Mouse (Mus musculus): ENCODE results near the gene Olfr181. TPM values are rescaled to one million over a fixed set of nuclear protein-coding genes. Genes with fewer than 3 reads are reported as not detected.

Gene Olfr181
- not detected for polyA plus RNA-seq (2012; fragmentation: generic; extraction: Trizol)

DNA sequence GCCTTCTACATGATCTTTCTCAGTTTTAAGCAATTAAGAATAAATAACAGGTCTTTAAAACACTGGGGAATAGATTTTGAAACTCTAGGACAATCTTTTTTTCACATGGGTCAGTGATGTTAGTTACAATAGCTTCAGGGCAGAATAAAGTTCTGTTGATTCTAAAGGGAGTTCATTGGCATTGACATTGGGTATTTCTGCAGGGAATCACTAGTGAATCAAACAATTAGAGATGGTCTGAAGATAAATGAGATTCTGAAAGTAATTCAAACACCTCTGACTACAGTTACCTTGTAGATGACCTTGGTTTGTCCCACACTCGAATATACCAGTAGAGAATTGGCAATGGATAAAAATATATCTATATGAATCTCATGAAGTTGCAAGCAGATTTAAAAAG lies at the start of gene Olfr181:
Gene Olfr181 (minus strand): TSS at position 101 of the 400 bp plus-strand sequence.

DNA sequence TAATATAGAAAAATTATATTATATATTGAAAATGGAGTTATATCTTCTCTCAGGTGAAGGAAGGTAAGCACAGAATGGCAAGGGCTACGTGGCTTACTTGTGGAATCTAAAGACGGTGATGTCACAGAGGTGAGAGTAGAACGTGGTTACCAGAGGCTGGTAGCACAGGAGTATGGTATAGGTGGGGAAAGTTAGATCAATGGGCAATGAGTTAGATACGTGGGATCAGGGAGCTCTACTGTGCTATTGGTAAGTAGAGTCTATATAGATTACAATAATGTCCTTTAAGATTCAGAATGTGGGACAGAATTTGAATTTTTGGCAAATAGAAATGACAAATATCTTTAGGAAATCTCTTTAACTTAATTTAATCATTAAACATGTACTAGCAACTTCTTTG lies 737 bp upstream of the Olfr181 start, which contains the start of gene Olfr180:
Gene Olfr180 (minus strand): TSS at position 101 of the 400 bp plus-strand sequence.

DNA sequence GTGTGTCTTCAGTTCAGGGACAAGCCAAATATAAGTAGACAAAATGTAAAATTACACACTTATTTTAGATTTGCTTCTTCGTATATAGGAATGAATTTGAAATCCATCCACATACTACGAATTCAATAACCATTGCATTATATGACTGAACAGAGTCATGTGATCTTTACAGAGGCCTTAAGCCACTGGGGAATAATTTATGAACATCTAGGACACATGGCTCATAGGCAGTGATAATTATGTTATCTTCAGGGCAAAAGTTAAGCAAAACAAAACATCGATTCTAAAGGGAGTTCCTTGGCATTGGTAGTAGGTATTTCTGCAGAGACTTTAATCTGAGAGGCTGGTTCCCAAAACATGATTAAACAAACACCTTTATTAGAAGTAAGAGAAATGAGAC lies 36.6 kb downstream of the Olfr181 start, which contains the start of gene Olfr178:
Gene Olfr178 (minus strand): TSS at position 101 of the 400 bp plus-strand sequence.

Other genes with a start within 250 kb of the Olfr181 start
- not detected for gene Gpr15, start 209.7 kb downstream of the Olfr181 start, polyA plus RNA-seq (2012; fragmentation: generic; extraction: Trizol)
- 10 to 100 TPM in 1 of 2 experiments, 1 to 10 TPM in 1; 5.2 to 29.0 TPM for gene Cldnd1, start 200.8 kb downstream of the Olfr181 start, polyA plus RNA-seq (2012; fragmentation: generic; extraction: Trizol)
- gene Olfr172, start 165.6 kb downstream of the Olfr181 start, polyA plus RNA-seq (2012; fragmentation: generic; extraction: Trizol), result not detected
- gene Olfr173, start 128.5 kb downstream of the Olfr181 start, polyA plus RNA-seq (2012; fragmentation: generic; extraction: Trizol), result under 1 TPM in 1 of 2 experiments, not detected in 1; 0.01 TPM
- gene Olfr175-ps1, start 102.0 kb downstream of the Olfr181 start, polyA plus RNA-seq (2012; fragmentation: generic; extraction: Trizol), result not detected
- gene Olfr177, start 54.0 kb downstream of the Olfr181 start, polyA plus RNA-seq (2012; fragmentation: generic; extraction: Trizol), result not detected
- not detected for gene Olfr178, start 36.7 kb downstream of the Olfr181 start, polyA plus RNA-seq (2012; fragmentation: generic; extraction: Trizol)
- gene Olfr180, start 637 bp upstream of the Olfr181 start, polyA plus RNA-seq (2012; fragmentation: generic; extraction: Trizol), result not detected
- not detected for gene Olfr183, start 66.6 kb upstream of the Olfr181 start, polyA plus RNA-seq (2012; fragmentation: generic; extraction: Trizol)
- not detected for gene Olfr186, start 101.5 kb upstream of the Olfr181 start, polyA plus RNA-seq (2012; fragmentation: generic; extraction: Trizol)
- not detected for gene Olfr187, start 111.0 kb upstream of the Olfr181 start, polyA plus RNA-seq (2012; fragmentation: generic; extraction: Trizol)
- gene Olfr190, start 149.2 kb upstream of the Olfr181 start, polyA plus RNA-seq (2012; fragmentation: generic; extraction: Trizol), result not detected
- gene Olfr191, start 161.1 kb upstream of the Olfr181 start, polyA plus RNA-seq (2012; fragmentation: generic; extraction: Trizol), result not detected
- gene Olfr193, start 183.1 kb upstream of the Olfr181 start, polyA plus RNA-seq (2012; fragmentation: generic; extraction: Trizol), result not detected
- gene Olfr194, start 192.3 kb upstream of the Olfr181 start, polyA plus RNA-seq (2012; fragmentation: generic; extraction: Trizol), result not detected
- gene Olfr195, start 218.3 kb upstream of the Olfr181 start, polyA plus RNA-seq (2012; fragmentation: generic; extraction: Trizol), result not detected
- gene Olfr196, start 241.7 kb upstream of the Olfr181 start, polyA plus RNA-seq (2012; fragmentation: generic; extraction: Trizol), result not detected